Mouse (Mus musculus) liver, embryonic 12.5 days (tissue): ENCODE data around the gene Ddx49. TPM values are rescaled to one million over a fixed set of nuclear protein-coding genes. Genes with fewer than 3 reads are reported as not detected.
A peak's percentile ranks its signal among the peaks of the same experiment; 100 is the strongest.

Source experiments
- ATAC-seq: fragments of 200-750 bp; cut with Nextera tagmentation; 2 replicates; pipeline ENCODE4 v1.8.0; 2017; ENCODE audit warnings: moderate number of reproducible peaks, mild to moderate bottlenecking, moderate library complexity
- H3K27ac ChIP-seq: fragments of 300-500 bp; sonication (generic); 2 replicates; pipeline ENCODE4 v1.5.1; 2016; ENCODE audit warnings: mild to moderate bottlenecking
- H3K27me3 ChIP-seq: fragments of 300-500 bp; sonication (generic); replicated peaks from 2 replicates; pipeline ENCODE4 v1.6.1; 2016; ENCODE audit warnings: mild to moderate bottlenecking, moderate library complexity
- H3K36me3 ChIP-seq: fragments of 300-500 bp; sonication (generic); 2 replicates; pipeline ENCODE4 v1.6.1; 2016; ENCODE audit warnings: mild to moderate bottlenecking, moderate library complexity
- H3K4me1 ChIP-seq: fragments of 300-500 bp; sonication (generic); 2 replicates; pipeline ENCODE4 v1.6.1; 2016
- H3K4me2 ChIP-seq: fragments of 300-500 bp; sonication (generic); 2 replicates; pipeline ENCODE4 v1.6.1; 2016; ENCODE audit warnings: mild to moderate bottlenecking, moderate library complexity
- H3K4me3 ChIP-seq: fragments of 300-500 bp; sonication (generic); 2 replicates; pipeline ENCODE4 v1.5.1; 2016; ENCODE audit warnings: mild to moderate bottlenecking, moderate library complexity
- H3K9ac ChIP-seq: fragments of 300-500 bp; sonication (generic); 2 replicates; pipeline ENCODE4 v1.6.1; 2016; ENCODE audit warnings: mild to moderate bottlenecking, moderate library complexity
- H3K9me3 ChIP-seq: fragments of 300-500 bp; sonication (generic); replicated peaks from 2 replicates; pipeline ENCODE4 v1.6.1; 2016; ENCODE audit warnings: mild to moderate bottlenecking, moderate library complexity
- WGBS: fragments of 180-500 bp; shearing (Covaris S2); methylation state at CpG from one replicate; pipeline ENCODE4 v1.1.7; 2016; ENCODE audit not compliant: insufficient replicate concordance; 5-methylcytosine and 5-hydroxymethylcytosine counted together
- polyA plus RNA-seq: library from polyadenylated mRNA; unstranded; fragments of >200 nt; fragmentation: Nextera tagmentation; extraction: Ambion mirVana; gene quantifications from 2 replicates; pipeline ENCODE4 v1.2.1, GENCODE M21; 2016

Ddx49 gene
- polyA plus RNA-seq, 1 experiment from 2014 or later = 40.0 TPM

- peak; percentile 33; the same call in 1 of the 2 replicates for ATAC-seq
- Histone ChIP-seq H3K9me3 (no peaks in the 10 kb centered on the region), H3K4me2 (peak within 1 kb of the TSS; percentile 86)
Observed at GRCm38 (mm10) chr8:70315624-70316510, 13.6 kb upstream of the Ddx49 start, which contains the start of gene Cers1. Gene Cers1 (plus strand): TSS chr8:70315775.

GRCm38 (mm10) chr8:70313399-70313798, 11.1 kb upstream of the Ddx49 start:
- WGBS = 74% methylated on average over 2 of the region's 2 CpGs

More at GRCm38 (mm10) chr8:70315624-70316510, 13.6 kb upstream of the Ddx49 start, which contains the start of gene Cers1:
- Histone ChIP-seq H3K27ac (no peak within 1 kb of the TSS), H3K4me3 (peak within 1 kb of the TSS; percentile 58), H3K9ac (peak within 1 kb of the TSS; percentile 70), H3K36me3 (peaks cover 30% of the 10 kb centered on the region), H3K27me3 (peaks cover 51% of the 10 kb centered on the region), H3K4me1 (peaks cover 22% of the 10 kb centered on the region)
- WGBS = 4% methylated on average over 66 of the region's 66 CpGs

GRCm38 (mm10) chr8:70309311-70309710, 7.0 kb upstream of the Ddx49 start:
- Histone ChIP-seq H3K4me2 (no peak overlapping the region), H3K9ac (no peak overlapping the region), H3K27me3 (no peaks in the 10 kb centered on the region), H3K4me3 (no peak overlapping the region), H3K9me3 (no peaks in the 10 kb centered on the region), H3K27ac (no peak overlapping the region), H3K4me1 (peaks cover 4% of the 10 kb centered on the region), H3K36me3 (peaks cover 93% of the 10 kb centered on the region)
- WGBS = 36% methylated on average over 2 of the region's 2 CpGs
- ATAC-seq = no peak

More at GRCm38 (mm10) chr8:70313399-70313798, 11.1 kb upstream of the Ddx49 start:
- peaks cover 53% of the 10 kb centered on the region for H3K36me3 ChIP-seq
- no peak overlapping the region for H3K4me3 ChIP-seq
- no peak overlapping the region for H3K9ac ChIP-seq
- H3K27me3 ChIP-seq = peaks cover 40% of the 10 kb centered on the region
- H3K4me2 ChIP-seq = no peak overlapping the region
- H3K4me1 ChIP-seq = peaks cover 22% of the 10 kb centered on the region
- ATAC-seq = no peak
- no peaks in the 10 kb centered on the region for H3K9me3 ChIP-seq
- no peak overlapping the region for H3K27ac ChIP-seq

- 2% methylated on average over 16 of the region's 16 CpGs for WGBS
- peak; percentile 16; the same call in 1 of the 2 replicates for ATAC-seq
- no peaks in the 10 kb centered on the region for H3K27me3 ChIP-seq
- H3K9ac ChIP-seq = peak overlapping the region; percentile 80
- no peaks in the 10 kb centered on the region for H3K9me3 ChIP-seq
- peak overlapping the region; percentile 79 for H3K4me3 ChIP-seq
- H3K36me3 ChIP-seq = peaks cover 65% of the 10 kb centered on the region
- H3K4me2 ChIP-seq = peak overlapping the region; percentile 87
- peak overlapping the region; percentile 72 for H3K27ac ChIP-seq
- H3K4me1 ChIP-seq = peaks cover 38% of the 10 kb centered on the region
Observed at GRCm38 (mm10) chr8:70302901-70303300, 612 bp upstream of the Ddx49 start.

- Histone ChIP-seq H3K9ac (no peak overlapping the region; the same call in 1 of the 2 replicates), H3K27me3 (no peaks in the 10 kb centered on the region), H3K27ac (no peak overlapping the region), H3K9me3 (no peaks in the 10 kb centered on the region), H3K36me3 (peaks cover 65% of the 10 kb centered on the region), H3K4me1 (peaks cover 38% of the 10 kb centered on the region), H3K4me2 (peak overlapping the region; percentile 87), H3K4me3 (peak overlapping the region; percentile 79)
- ATAC-seq = no peak
- WGBS = 49% methylated on average over 3 of the region's 3 CpGs
Observed at GRCm38 (mm10) chr8:70300881-70301280, 1.4 kb downstream of the Ddx49 start.

GRCm38 (mm10) chr8:70293988-70294405, 8.3 kb downstream of the Ddx49 start:
- Histone ChIP-seq H3K4me1 (no peaks in the 10 kb centered on the region), H3K36me3 (peaks cover 95% of the 10 kb centered on the region), H3K27me3 (no peaks in the 10 kb centered on the region), H3K9me3 (no peaks in the 10 kb centered on the region), H3K4me2 (no peak overlapping the region), H3K4me3 (no peak overlapping the region), H3K9ac (no peak overlapping the region), H3K27ac (no peak overlapping the region)
- 80% methylated on average over 5 of the region's 5 CpGs for WGBS
- ATAC-seq = no peak

- H3K4me2 ChIP-seq = no peak overlapping the region
- H3K9ac ChIP-seq = no peak overlapping the region
- no peak overlapping the region for H3K4me3 ChIP-seq
- no peaks in the 10 kb centered on the region for H3K27me3 ChIP-seq
- no peak overlapping the region for H3K27ac ChIP-seq
- WGBS = 82% methylated on average over 8 of the region's 8 CpGs
- H3K36me3 ChIP-seq = peaks cover 59% of the 10 kb centered on the region
- ATAC-seq = no peak
- peaks cover 21% of the 10 kb centered on the region for H3K4me1 ChIP-seq
- peaks cover 4% of the 10 kb centered on the region; the same call in 1 of the 2 replicates for H3K9me3 ChIP-seq
Observed at GRCm38 (mm10) chr8:70286737-70287136, 15.6 kb downstream of the Ddx49 start.

- peaks cover 44% of the 10 kb centered on the region for H3K36me3 ChIP-seq
- peaks cover 34% of the 10 kb centered on the region for H3K4me1 ChIP-seq
- no peak overlapping the region for H3K4me3 ChIP-seq
- 91% methylated on average over 15 of the region's 15 CpGs for WGBS
- no peak for ATAC-seq
- H3K9ac ChIP-seq = no peak overlapping the region
- H3K9me3 ChIP-seq = peaks cover 4% of the 10 kb centered on the region; the same call in 1 of the 2 replicates
- no peak overlapping the region for H3K27ac ChIP-seq
- H3K27me3 ChIP-seq = no peaks in the 10 kb centered on the region
- no peak overlapping the region for H3K4me2 ChIP-seq
Observed at GRCm38 (mm10) chr8:70285304-70285703, 17.0 kb downstream of the Ddx49 start.

GRCm38 (mm10) chr8:70284421-70284820, 17.9 kb downstream of the Ddx49 start:
- no peak for ATAC-seq
- Histone ChIP-seq H3K27me3 (no peaks in the 10 kb centered on the region), H3K4me2 (peak overlapping the region; percentile 85; the same call in 1 of the 2 replicates), H3K4me1 (peaks cover 35% of the 10 kb centered on the region), H3K9ac (no peak overlapping the region), H3K27ac (no peak overlapping the region), H3K4me3 (no peak overlapping the region), H3K9me3 (peaks cover 4% of the 10 kb centered on the region; the same call in 1 of the 2 replicates), H3K36me3 (peaks cover 36% of the 10 kb centered on the region)
- WGBS = 64% methylated on average over 5 of the region's 5 CpGs

- peaks cover 33% of the 10 kb centered on the region for H3K36me3 ChIP-seq
- no peaks in the 10 kb centered on the region for H3K27me3 ChIP-seq
- peak overlapping the region; percentile 49; the same call in 1 of the 2 replicates for H3K27ac ChIP-seq
- peak overlapping the region; percentile 72 for H3K9ac ChIP-seq
- peak overlapping the region; percentile 85 for H3K4me2 ChIP-seq
- WGBS = 1% methylated on average over 55 of the region's 55 CpGs
- peaks cover 45% of the 10 kb centered on the region for H3K4me1 ChIP-seq
- H3K9me3 ChIP-seq = peaks cover 4% of the 10 kb centered on the region; the same call in 1 of the 2 replicates
- ATAC-seq = peak; percentile 38
- H3K4me3 ChIP-seq = peak overlapping the region; percentile 65
Observed at GRCm38 (mm10) chr8:70283136-70284077, 18.9 kb downstream of the Ddx49 start.

GRCm38 (mm10) chr8:70282603-70283135, 19.6 kb downstream of the Ddx49 start, which contains the start of gene Homer3:
Gene Homer3 (plus strand): TSS chr8:70282827.
- under 1% methylated on average over 36 of the region's 36 CpGs for WGBS
- Histone ChIP-seq H3K4me1 (peaks cover 52% of the 10 kb centered on the region), H3K4me3 (peak within 1 kb of the TSS; percentile 65), H3K9ac (peak within 1 kb of the TSS; percentile 72), H3K27me3 (no peaks in the 10 kb centered on the region), H3K4me2 (peak within 1 kb of the TSS; percentile 85), H3K36me3 (peaks cover 29% of the 10 kb centered on the region), H3K27ac (peak within 1 kb of the TSS; percentile 49; the same call in 1 of the 2 replicates), H3K9me3 (peaks cover 4% of the 10 kb centered on the region; the same call in 1 of the 2 replicates)
- peak; percentile 82 for ATAC-seq
